Mouse (Mus musculus) hindbrain, embryonic 16.5 days (tissue): ENCODE measurements at regions not wholly inside any gene's neighbourhood (a gene's known extent, or its start where the extent isn't known, plus 50 kb on each side); places are given as distances from the start of the nearest gene placed in this dataset.

Source experiments
- ATAC-seq: fragments of 200-750 bp; cut with Nextera tagmentation; 2 replicates; pipeline ENCODE4 v1.8.0; 2017; ENCODE audit warnings: moderate TSS enrichment, moderate library complexity
- H3K27ac ChIP-seq: fragments of 300-500 bp; sonication (generic); 2 replicates; pipeline ENCODE4 v1.5.1; 2014; ENCODE audit warnings: low read depth, mild to moderate bottlenecking, control low read depth, low read length, moderate library complexity
- H3K27me3 ChIP-seq: fragments of 300-500 bp; sonication (generic); replicated peaks from 2 replicates; pipeline ENCODE4 v1.6.1; 2014; ENCODE audit warnings: low read length; ENCODE audit not compliant: control insufficient read depth, insufficient read depth
- H3K36me3 ChIP-seq: fragments of 300-500 bp; sonication (generic); 2 replicates; pipeline ENCODE4 v1.6.1; 2014; ENCODE audit warnings: mild to moderate bottlenecking, low read length, moderate library complexity, mixed read lengths; ENCODE audit not compliant: control insufficient read depth, insufficient read depth
- H3K4me1 ChIP-seq: fragments of 300-500 bp; sonication (generic); 2 replicates; pipeline ENCODE4 v1.6.1; 2014; ENCODE audit warnings: low read depth, low read length; ENCODE audit not compliant: control insufficient read depth, insufficient read depth
- H3K4me2 ChIP-seq: fragments of 300-500 bp; sonication (generic); 2 replicates; pipeline ENCODE4 v1.6.1; 2014; ENCODE audit warnings: mild to moderate bottlenecking, low read length, control low read depth, moderate library complexity
- H3K4me3 ChIP-seq: fragments of 300-500 bp; sonication (generic); 2 replicates; pipeline ENCODE4 v1.5.1; 2014; ENCODE audit warnings: mild to moderate bottlenecking, low read length, control low read depth, moderate library complexity
- H3K9ac ChIP-seq: fragments of 300-500 bp; sonication (generic); 2 replicates; pipeline ENCODE4 v1.6.1; 2014; ENCODE audit warnings: low read depth, mild to moderate bottlenecking, control low read depth, low read length, moderate library complexity
- H3K9me3 ChIP-seq: fragments of 300-500 bp; sonication (generic); 2 replicates; pipeline ENCODE4 v1.6.1; 2014; ENCODE audit warnings: mild to moderate bottlenecking, low read length, moderate library complexity; ENCODE audit not compliant: control insufficient read depth
- WGBS: fragments of 180-500 bp; shearing (Covaris S2); extraction: QIAGEN DNeasy Blood & Tissue Kit; methylation state at CpG from one replicate; pipeline ENCODE4 v1.1.7; 2014; 5-methylcytosine and 5-hydroxymethylcytosine counted together

DNA sequence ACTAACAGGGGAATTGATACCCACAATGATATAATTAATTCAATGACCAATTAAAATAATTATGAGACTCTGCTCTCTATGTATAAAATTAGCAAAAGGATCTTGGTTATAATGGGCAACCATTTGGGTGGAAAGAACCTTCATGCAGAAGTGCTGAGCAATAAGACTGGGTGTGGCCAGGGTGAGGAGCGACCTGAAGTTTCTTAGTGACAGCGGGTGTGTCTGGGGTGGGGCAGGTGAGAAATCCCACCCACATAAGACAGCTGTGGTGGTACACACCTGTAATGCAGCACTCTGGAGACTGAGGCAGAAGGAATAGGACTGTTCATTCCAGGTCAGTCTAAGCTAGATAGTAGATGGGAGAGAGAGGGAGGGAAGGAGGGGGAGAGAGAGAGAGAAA is 51.9 kb upstream of the Ctnnb1 start:
- H3K9ac ChIP-seq = no peak overlapping the region
- ATAC-seq = no peak
- no peak overlapping the region for H3K4me3 ChIP-seq
- no peaks in the 10 kb centered on the region for H3K4me1 ChIP-seq
- no peaks in the 10 kb centered on the region for H3K36me3 ChIP-seq
- H3K4me2 ChIP-seq = no peak overlapping the region
- no peak overlapping the region for H3K27ac ChIP-seq
- H3K27me3 ChIP-seq = no peaks in the 10 kb centered on the region
- H3K9me3 ChIP-seq = no peaks in the 10 kb centered on the region
- 88% methylated on average over 2 of the region's 2 CpGs for WGBS
